Mouse (Mus musculus) olfactory bulb, adult 2 months (tissue): Measurements from ENCODE around the gene Vmn1r221.

ENCODE experiments used
- CTCF ChIP-seq: fragments of 200-500 bp; IDR thresholded peaks from 2 replicates; pipeline ENCODE4 v1.5.1; 2012; ENCODE audit warnings: low read depth, mild to moderate bottlenecking, low read length, moderate library complexity; ENCODE audit not compliant: insufficient read depth
- POLR2A ChIP-seq: fragments of 200-500 bp; IDR thresholded peaks from 2 replicates; pipeline ENCODE4 v1.6.1; 2012; ENCODE audit warnings: mild to moderate bottlenecking, low read depth, low read length, moderate library complexity; ENCODE audit not compliant: insufficient read depth

DNA sequence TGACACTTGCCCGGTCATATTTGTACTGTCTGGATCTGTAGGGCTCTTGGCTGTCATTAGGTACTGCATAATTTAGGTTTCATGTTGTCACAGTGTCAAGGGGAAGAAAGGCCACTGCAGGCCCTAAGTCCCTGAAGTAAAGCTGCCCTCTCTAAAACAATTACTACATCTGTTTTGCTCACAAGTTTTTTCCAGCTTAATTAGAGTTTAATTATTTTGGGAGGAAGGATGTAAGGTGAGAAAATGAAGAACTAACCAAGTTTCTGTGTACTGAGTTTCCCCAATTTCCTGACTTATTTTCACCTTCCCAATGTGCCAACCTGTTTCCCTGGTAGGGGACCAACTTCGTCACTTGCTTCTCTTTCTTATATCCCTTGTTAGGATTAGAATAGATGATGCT is 26.1 kb upstream of the Vmn1r221 start, which contains the start of gene Vmn1r220:
- no peak for TF ChIP-seq POLR2A
- TF ChIP-seq CTCF, result no peak
